Mouse (Mus musculus) stomach, embryonic 16.5 days (tissue): ENCODE measurements around the gene Mapkapk3. TPM values are rescaled to one million over a fixed set of nuclear protein-coding genes. Genes with fewer than 3 reads are reported as not detected.

Source experiments
- ATAC-seq: fragments of 200-750 bp; cut with Nextera tagmentation; 2 replicates; pipeline ENCODE4 v1.8.0; 2017; ENCODE audit warnings: moderate number of reproducible peaks, moderate TSS enrichment; ENCODE audit not compliant: insufficient read depth, low FRiP score
- H3K27ac ChIP-seq: fragments of 300-500 bp; sonication (generic); 2 replicates; pipeline ENCODE4 v1.5.1; 2014; ENCODE audit warnings: low read length
- H3K27me3 ChIP-seq: fragments of 300-500 bp; sonication (generic); 2 replicates; pipeline ENCODE4 v1.6.1; 2014; ENCODE audit warnings: low read length, control low read depth, mixed read lengths; ENCODE audit not compliant: control insufficient read depth, insufficient read depth
- H3K36me3 ChIP-seq: fragments of 300-500 bp; sonication (generic); 2 replicates; pipeline ENCODE4 v1.6.1; 2014; ENCODE audit warnings: low read length; ENCODE audit not compliant: control insufficient read depth, insufficient read depth
- H3K4me1 ChIP-seq: fragments of 300-500 bp; sonication (generic); 2 replicates; pipeline ENCODE4 v1.6.1; 2014; ENCODE audit warnings: low read length, control low read depth, mixed read lengths; ENCODE audit not compliant: control insufficient read depth, insufficient read depth
- H3K4me2 ChIP-seq: fragments of 300-500 bp; sonication (generic); 2 replicates; pipeline ENCODE4 v1.6.1; 2014; ENCODE audit warnings: low read depth, low read length, mixed read lengths
- H3K4me3 ChIP-seq: fragments of 300-500 bp; sonication (generic); replicated peaks from 2 replicates; pipeline ENCODE4 v1.5.1; 2014; ENCODE audit warnings: mild to moderate bottlenecking, low read length
- H3K9ac ChIP-seq: fragments of 300-500 bp; sonication (generic); 2 replicates; pipeline ENCODE4 v1.6.1; 2014; ENCODE audit warnings: low read length
- H3K9me3 ChIP-seq: fragments of 300-500 bp; sonication (generic); replicated peaks from 2 replicates; pipeline ENCODE4 v1.6.1; 2016; ENCODE audit warnings: low read length, control low read depth; ENCODE audit not compliant: control insufficient read depth
- WGBS: fragments of 180-500 bp; shearing (Covaris S2); extraction: QIAGEN DNeasy Blood & Tissue Kit; methylation state at CpG from one replicate; pipeline ENCODE4 v1.1.7; 2014; 5-methylcytosine and 5-hydroxymethylcytosine counted together
- polyA plus RNA-seq: library from polyadenylated mRNA; unstranded; fragments of >200 nt; fragmentation: Nextera tagmentation; extraction: Ambion mirVana; gene quantifications from 2 replicates; pipeline ENCODE4 v1.2.1, GENCODE M21; 2015

The Mapkapk3 gene
- polyA plus RNA-seq, 1 experiment from 2014 or later: 41.2 TPM

DNA sequence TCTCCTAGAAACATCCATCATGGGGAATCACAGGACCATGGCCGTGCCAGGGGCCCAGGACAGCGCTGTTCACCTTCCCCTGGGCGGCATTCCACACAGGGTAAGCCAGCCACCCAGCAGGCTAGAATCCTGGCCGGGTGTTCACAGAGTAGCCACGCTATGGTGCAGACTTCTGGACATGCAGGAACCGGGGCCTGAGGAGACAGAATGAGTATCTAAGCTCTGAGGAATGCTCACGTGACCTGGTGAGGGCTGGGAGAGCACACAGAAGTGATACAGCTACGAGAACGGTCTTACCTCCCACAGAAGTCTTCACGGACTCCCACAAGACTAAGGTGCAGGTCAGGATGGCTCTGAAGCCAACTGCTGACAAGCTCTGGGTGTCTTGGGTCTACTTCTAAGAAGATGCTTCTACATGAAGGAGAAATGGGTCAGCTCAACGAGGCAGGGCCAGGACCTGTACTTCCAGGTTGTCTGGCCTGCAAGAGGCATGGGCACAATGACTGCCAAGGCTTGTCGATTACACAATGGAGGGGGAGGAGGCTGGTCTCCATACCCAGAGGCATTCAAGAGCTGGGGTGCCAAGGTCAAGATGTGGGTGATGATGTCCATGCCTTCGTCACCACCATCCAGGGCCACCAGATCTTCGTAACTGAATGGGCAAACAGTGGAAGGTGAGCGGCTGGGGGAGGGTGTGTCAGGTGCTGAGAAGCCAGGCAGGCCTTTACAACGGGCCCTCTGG lies 38.4 kb upstream of the Mapkapk3 start:
- H3K27me3 ChIP-seq: no peaks in the 10 kb centered on the region
- H3K9me3 ChIP-seq: no peaks in the 10 kb centered on the region
- H3K4me2 ChIP-seq: no peak overlapping the region
- H3K4me1 ChIP-seq: no peaks in the 10 kb centered on the region
- no peak overlapping the region for H3K9ac ChIP-seq
- ATAC-seq: no peak
- 87% methylated on average over 16 of the region's 16 CpGs for WGBS
- H3K27ac ChIP-seq: no peak overlapping the region
- H3K4me3 ChIP-seq: no peak overlapping the region
- H3K36me3 ChIP-seq: no peaks in the 10 kb centered on the region

DNA sequence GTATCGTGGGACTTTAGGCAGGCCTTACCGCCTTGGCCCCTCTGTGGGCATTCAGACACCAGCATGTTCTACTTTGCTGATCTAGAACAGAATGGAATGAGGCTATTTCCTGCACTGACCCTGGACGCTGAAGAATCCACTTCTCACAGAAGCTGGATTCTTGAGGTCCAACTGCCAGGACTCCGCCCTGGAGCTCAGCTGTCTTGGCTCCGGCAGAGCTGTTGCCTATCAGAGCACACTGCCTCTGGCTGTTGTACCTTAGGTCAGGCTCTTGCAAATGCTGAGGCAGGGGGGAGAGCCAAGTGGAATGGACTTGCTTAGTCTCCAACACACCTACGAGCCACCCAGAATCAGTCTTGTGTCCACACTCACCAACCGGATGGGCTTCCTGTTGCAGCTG lies 36.2 kb upstream of the Mapkapk3 start:
- Histone ChIP-seq H3K4me3 (no peak overlapping the region), H3K9me3 (no peaks in the 10 kb centered on the region), H3K27ac (no peak overlapping the region), H3K4me2 (no peak overlapping the region), H3K9ac (no peak overlapping the region), H3K36me3 (no peaks in the 10 kb centered on the region), H3K27me3 (no peaks in the 10 kb centered on the region), H3K4me1 (no peaks in the 10 kb centered on the region)
- ATAC-seq: no peak
- WGBS: 77% methylated on average over 7 of the region's 7 CpGs

DNA sequence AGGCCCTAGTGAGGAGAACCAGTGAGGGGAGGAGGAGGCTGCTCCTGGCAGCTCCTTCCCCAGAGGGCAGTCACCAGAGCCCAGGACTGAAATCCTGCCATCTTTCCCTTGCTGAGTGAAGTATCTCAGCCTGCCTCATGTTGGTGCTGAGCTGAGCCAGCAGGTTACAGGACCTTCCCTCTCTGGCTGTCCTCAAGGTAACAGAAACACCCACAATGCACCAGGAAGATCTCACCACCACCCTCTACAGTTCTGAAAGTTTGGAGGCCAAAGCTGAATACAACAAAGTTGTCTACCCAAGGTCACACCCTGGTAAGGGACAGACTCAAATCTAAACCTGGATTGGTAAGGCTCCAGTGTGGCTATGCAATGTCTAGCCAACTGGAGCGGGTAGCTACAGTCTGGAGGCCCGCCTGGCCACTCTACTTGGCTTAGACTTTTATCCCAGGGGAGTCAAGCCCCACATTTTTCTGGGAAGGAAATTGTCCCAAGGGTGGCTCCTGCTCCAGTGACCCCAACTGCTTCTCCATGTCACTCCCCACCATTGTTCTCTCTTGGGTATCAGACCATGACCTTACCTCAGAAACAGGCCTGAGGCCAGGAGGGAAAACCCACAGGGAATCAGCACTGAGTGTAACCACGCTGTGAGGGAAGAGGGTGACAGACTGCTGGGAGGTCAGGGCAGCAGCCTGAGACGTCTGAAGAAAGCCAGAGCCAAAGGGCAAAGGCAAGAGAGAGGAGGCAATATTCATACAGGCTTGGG lies 35.3 kb upstream of the Mapkapk3 start:
- H3K4me3 ChIP-seq: no peak overlapping the region
- no peaks in the 10 kb centered on the region for H3K9me3 ChIP-seq
- no peak overlapping the region for H3K9ac ChIP-seq
- H3K4me1 ChIP-seq: no peaks in the 10 kb centered on the region
- H3K27me3 ChIP-seq: no peaks in the 10 kb centered on the region
- no peak overlapping the region for H3K4me2 ChIP-seq
- WGBS: 70% methylated on average over 4 of the region's 4 CpGs
- H3K27ac ChIP-seq: no peak overlapping the region
- ATAC-seq: no peak
- no peaks in the 10 kb centered on the region for H3K36me3 ChIP-seq

DNA sequence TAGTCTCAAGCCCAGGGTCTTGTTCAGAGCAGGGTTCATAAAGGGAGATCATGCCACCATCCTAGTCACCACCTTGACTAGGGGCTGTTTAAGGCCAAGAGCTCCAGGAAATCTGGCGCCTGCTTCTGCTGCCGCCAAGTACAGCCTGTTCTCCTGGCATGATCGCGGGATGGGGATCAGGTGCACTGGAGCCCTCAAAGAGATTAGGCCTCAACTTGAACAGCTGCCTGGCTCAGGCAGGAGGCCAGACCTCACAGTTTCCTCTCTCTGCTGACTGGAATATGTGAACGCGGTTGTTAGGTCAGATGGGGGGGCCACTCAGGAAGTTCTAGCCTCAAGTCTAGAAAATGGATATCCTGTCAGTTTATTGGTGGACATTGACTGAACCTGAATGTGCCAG lies 33.9 kb upstream of the Mapkapk3 start:
- no peaks in the 10 kb centered on the region for H3K4me1 ChIP-seq
- no peak for ATAC-seq
- H3K4me3 ChIP-seq: no peak overlapping the region
- H3K9ac ChIP-seq: no peak overlapping the region
- H3K36me3 ChIP-seq: no peaks in the 10 kb centered on the region
- H3K27me3 ChIP-seq: no peaks in the 10 kb centered on the region
- no peak overlapping the region for H3K4me2 ChIP-seq
- WGBS: 58% methylated on average over 6 of the region's 6 CpGs
- no peaks in the 10 kb centered on the region for H3K9me3 ChIP-seq
- H3K27ac ChIP-seq: no peak overlapping the region

DNA sequence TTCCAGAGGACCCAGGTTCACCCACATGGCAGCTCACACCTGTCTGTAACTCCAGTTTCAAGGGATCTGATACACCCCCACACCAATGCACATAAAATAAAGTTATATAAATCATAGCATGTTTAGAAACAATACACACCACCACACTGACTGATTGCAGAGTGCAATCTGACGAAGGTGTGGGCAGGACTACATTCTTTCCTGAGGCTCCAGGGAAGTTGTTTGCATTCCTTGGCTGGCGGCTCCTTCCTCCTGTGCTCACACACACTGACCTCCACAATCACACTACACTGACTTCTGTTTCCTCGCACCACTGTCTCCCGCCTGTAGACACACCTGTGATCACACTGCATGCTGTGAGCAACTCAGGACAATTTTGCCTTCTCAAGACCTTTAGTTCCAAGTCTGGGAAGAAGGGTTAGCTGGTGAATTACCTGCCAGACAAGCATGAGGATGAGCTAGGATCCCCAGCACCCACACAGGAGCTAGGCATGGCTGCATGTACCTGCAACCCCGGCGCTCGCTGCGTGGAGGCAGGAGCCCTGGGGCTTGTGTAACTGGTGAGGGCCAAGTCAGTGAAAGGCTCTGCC lies 32.9 kb upstream of the Mapkapk3 start:
- Histone ChIP-seq H3K27me3 (no peaks in the 10 kb centered on the region), H3K36me3 (no peaks in the 10 kb centered on the region), H3K9me3 (no peaks in the 10 kb centered on the region), H3K4me2 (no peak overlapping the region), H3K4me1 (no peaks in the 10 kb centered on the region), H3K27ac (no peak overlapping the region), H3K4me3 (no peak overlapping the region), H3K9ac (no peak overlapping the region)
- 66% methylated on average over 8 of the region's 8 CpGs for WGBS
- peak; percentile 52; the same call in 1 of the 2 replicates for ATAC-seq

DNA sequence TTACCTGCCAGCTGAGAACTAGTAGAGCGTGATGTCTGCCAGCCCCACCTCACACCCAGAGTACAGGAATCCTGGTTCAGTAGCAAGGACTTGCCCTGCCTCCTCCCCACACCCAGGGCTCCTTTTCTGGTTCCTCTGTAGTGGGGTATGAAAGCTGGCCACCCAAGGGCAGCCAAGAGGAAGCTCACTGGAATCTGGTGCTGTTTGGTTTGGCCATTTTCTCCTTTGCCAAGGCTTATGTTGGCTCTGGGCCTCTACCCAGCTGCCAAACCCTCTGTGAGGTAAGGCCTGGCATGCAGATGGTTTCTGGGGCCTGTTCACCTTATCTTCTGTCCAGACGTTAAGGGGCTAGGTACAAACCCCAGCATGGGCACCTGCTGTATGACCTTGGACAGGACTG lies 26.1 kb upstream of the Mapkapk3 start:
- no peaks in the 10 kb centered on the region for H3K27me3 ChIP-seq
- no peak for ATAC-seq
- H3K4me1 ChIP-seq: peaks cover 11% of the 10 kb centered on the region; the same call in 1 of the 2 replicates
- H3K4me3 ChIP-seq: no peak overlapping the region
- no peaks in the 10 kb centered on the region for H3K9me3 ChIP-seq
- WGBS: 81% methylated on average over 2 of the region's 2 CpGs
- no peak overlapping the region for H3K27ac ChIP-seq
- no peak overlapping the region for H3K4me2 ChIP-seq
- no peak overlapping the region for H3K9ac ChIP-seq
- H3K36me3 ChIP-seq: no peaks in the 10 kb centered on the region

DNA sequence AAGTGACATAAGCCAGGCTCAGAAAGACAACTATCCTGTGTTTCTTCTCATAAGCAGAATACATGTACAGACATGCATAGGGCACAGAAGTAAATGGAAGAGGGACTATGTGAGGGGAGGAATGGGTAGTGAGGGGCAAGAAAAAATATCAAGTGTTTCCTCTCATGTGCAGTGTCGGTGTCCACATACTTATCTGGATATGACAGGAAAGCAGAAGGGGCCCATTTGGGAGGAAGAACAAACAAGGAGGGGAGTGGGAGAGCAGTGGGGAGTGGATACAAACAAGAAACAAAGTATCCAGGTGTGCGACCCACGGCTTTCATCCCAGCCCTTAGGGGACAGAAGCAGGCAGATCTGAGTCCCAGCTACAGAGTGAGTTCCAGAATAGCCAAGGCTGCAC lies 24.2 kb upstream of the Mapkapk3 start:
- H3K27me3 ChIP-seq: no peaks in the 10 kb centered on the region
- no peak overlapping the region for H3K4me3 ChIP-seq
- H3K36me3 ChIP-seq: no peaks in the 10 kb centered on the region
- 65% methylated on average over 3 of the region's 3 CpGs for WGBS
- H3K9me3 ChIP-seq: no peaks in the 10 kb centered on the region
- no peak overlapping the region for H3K4me2 ChIP-seq
- H3K27ac ChIP-seq: no peak overlapping the region
- peaks cover 11% of the 10 kb centered on the region; the same call in 1 of the 2 replicates for H3K4me1 ChIP-seq
- no peak for ATAC-seq
- H3K9ac ChIP-seq: no peak overlapping the region

DNA sequence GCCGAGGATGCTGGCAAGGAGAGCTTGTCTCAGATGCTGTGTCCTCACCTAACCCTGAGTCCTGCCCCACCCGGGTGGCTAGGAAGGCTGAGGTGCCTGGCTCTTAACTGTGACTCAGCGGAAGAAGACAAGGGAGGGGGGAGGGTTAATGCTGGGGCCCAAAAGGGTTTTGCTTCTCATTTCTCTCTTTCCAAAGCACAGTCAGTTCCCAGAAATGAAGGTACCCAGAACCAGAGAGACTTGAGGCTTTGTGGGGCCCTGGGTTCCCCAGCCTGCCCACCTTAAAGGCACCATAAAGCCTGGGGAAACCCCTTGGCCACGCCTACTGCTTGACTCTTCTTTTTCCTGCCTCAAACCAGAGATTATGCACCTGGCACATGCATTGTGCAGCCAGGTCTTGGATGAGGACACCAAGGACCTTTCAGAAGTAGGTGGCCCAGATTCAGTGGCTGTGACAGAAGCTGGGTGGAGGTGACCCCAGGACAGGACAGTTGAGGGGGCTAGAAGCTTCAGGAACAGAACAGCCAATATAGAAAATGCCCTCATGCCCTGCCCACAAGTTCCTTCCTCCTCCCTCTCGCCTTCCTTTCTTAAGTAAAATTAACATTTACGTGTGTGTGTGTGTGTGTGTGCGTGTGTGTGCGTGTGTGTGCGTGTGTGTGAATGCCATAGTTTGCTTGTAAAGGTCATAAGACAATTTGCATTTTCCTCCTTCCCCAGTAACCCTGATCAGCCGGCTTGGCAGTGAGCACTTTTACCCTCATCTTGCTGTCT lies 23.3 kb upstream of the Mapkapk3 start:
- peak; percentile 42; the same call in 1 of the 2 replicates for ATAC-seq
- Histone ChIP-seq H3K4me1 (peaks cover 17% of the 10 kb centered on the region), H3K27me3 (no peaks in the 10 kb centered on the region), H3K27ac (peak overlapping the region; percentile 69), H3K9me3 (no peaks in the 10 kb centered on the region), H3K4me2 (0 out of 2 replicates have a peak overlapping the region, but pooled peaks have one; percentile 23), H3K36me3 (no peaks in the 10 kb centered on the region), H3K9ac (0 out of 2 replicates have a peak overlapping the region, but pooled peaks have one; percentile 25), H3K4me3 (no peak overlapping the region)
- 56% methylated on average over 10 of the region's 10 CpGs for WGBS
